Mouse (Mus musculus): ENCODE results near the gene Pcbp2.

Pcbp2 gene

GRCm38 (mm10) chr15:102468675-102469370 lies 1.5 kb upstream of the Pcbp2 start:
- DNase-seq, result no peak

- DNase-seq, result peak; percentile 82
Measured at GRCm38 (mm10) chr15:102470605-102471294, 411 bp downstream of the Pcbp2 start.

GRCm38 (mm10) chr15:102471295-102471645 lies 931 bp downstream of the Pcbp2 start:
- DNase-seq, result no peak

GRCm38 (mm10) chr15:102471727-102472126 lies 1.4 kb downstream of the Pcbp2 start:
- no peak for DNase-seq

GRCm38 (mm10) chr15:102473246-102473645 lies 2.9 kb downstream of the Pcbp2 start:
- no peak for DNase-seq

- DNase-seq, result no peak
Measured at GRCm38 (mm10) chr15:102474520-102474919, 4.2 kb downstream of the Pcbp2 start.

- no peak for DNase-seq
Measured at GRCm38 (mm10) chr15:102483136-102483535, 12.8 kb downstream of the Pcbp2 start.

- DNase-seq, result no peak
Measured at GRCm38 (mm10) chr15:102485853-102486252, 15.5 kb downstream of the Pcbp2 start.

GRCm38 (mm10) chr15:102487664-102488063 lies 17.3 kb downstream of the Pcbp2 start:
- no peak for DNase-seq

GRCm38 (mm10) chr15:102498322-102498721 lies 28.0 kb downstream of the Pcbp2 start:
- DNase-seq, result no peak

- no peak for DNase-seq
Measured at GRCm38 (mm10) chr15:102499370-102499769, 29.0 kb downstream of the Pcbp2 start.

- DNase-seq, result no peak
Measured at GRCm38 (mm10) chr15:102499851-102500250, 29.5 kb downstream of the Pcbp2 start.

- no peak for DNase-seq
Measured at GRCm38 (mm10) chr15:102500479-102500878, 30.1 kb downstream of the Pcbp2 start.

- no peak for DNase-seq
Measured at GRCm38 (mm10) chr15:102501084-102501814, 30.9 kb downstream of the Pcbp2 start.

- no peak for DNase-seq
Measured at GRCm38 (mm10) chr15:102502254-102502840, 32.0 kb downstream of the Pcbp2 start.

- DNase-seq, result no peak
Measured at GRCm38 (mm10) chr15:102503447-102503846, 33.1 kb downstream of the Pcbp2 start, which contains the start of gene Gm10337. Gene Gm10337 (plus strand): TSS chr15:102503722.

- no peak for DNase-seq
Measured at GRCm38 (mm10) chr15:102503924-102504782, 33.8 kb downstream of the Pcbp2 start.

GRCm38 (mm10) chr15:102505073-102505769 lies 34.9 kb downstream of the Pcbp2 start:
- no peak for DNase-seq

- no peak for DNase-seq
Measured at GRCm38 (mm10) chr15:102505770-102506463, 35.6 kb downstream of the Pcbp2 start.

- no peak for DNase-seq
Measured at GRCm38 (mm10) chr15:102506464-102506830, 36.1 kb downstream of the Pcbp2 start.

GRCm38 (mm10) chr15:102506864-102507263 lies 36.5 kb downstream of the Pcbp2 start:
- DNase-seq, result no peak

All from right cerebral cortex, postnatal 14 days (tissue).